8 mouse cellular contexts compared by ENCODE assay signal in genomic region chr4:130664414-130665029, GRCm38 (mm10). TPM values are rescaled to one million over a fixed set of nuclear protein-coding genes. Genes with fewer than 3 reads are reported as not detected.
A peak's percentile ranks its signal among the peaks of the same experiment; 100 is the strongest.
DNase-seq lines count a peak whose midpoint lies in the region; ATAC-seq and TF ChIP-seq lines count a peak whose summit lies in the region.

No protein-coding gene starts in this region.

- H3K36me3 ChIP-seq in embryonic facial prominence, embryonic 15.5 days, result 0 out of 2 replicates have a peak, but pooled peaks cover 4% of the 10 kb centered on the region
- H3K36me3 ChIP-seq in intestine, embryonic 15.5 days, result no peaks in the 10 kb centered on the region
- peaks cover 5% of the 10 kb centered on the region; the same call in 1 of the 2 replicates for H3K36me3 ChIP-seq in neural tube, embryonic 13.5 days

- no peak for DNase-seq in lung, adult 2 months
- no peak for DNase-seq in lung, postnatal 4 days
- no peak for DNase-seq in adrenal gland, adult (ENCODE audit: inconsistent age in 2 of 2, low spot score in 1 of 2)
- DNase-seq in adrenal gland, postnatal 4 days (ENCODE audit: low spot score in 2 of 2), result no peak
- no peak for DNase-seq in frontal cortex, postnatal 10 days (ENCODE audit: low spot score in 2 of 2)

- peak overlapping the region; percentile 97; the same call in 1 of the 2 replicates for H3K27ac ChIP-seq in embryonic facial prominence, embryonic 15.5 days (replicated peaks)
- peak overlapping the region; percentile 97 for H3K27ac ChIP-seq in intestine, embryonic 15.5 days
- peak overlapping the region; percentile 98 for H3K27ac ChIP-seq in neural tube, embryonic 13.5 days (replicated peaks)

- 2% methylated on average over 7 of the region's 7 CpGs for WGBS in lung, adult 2 months
- WGBS in embryonic facial prominence, embryonic 15.5 days, result 3% methylated on average over 7 of the region's 7 CpGs
- 1% methylated on average over 7 of the region's 7 CpGs for whole genome bisulfite sequencing in intestine, embryonic 15.5 days
- WGBS in neural tube, embryonic 13.5 days, result 7% methylated on average over 7 of the region's 7 CpGs

- H3K4me3 ChIP-seq in lung, adult 2 months (replicated peaks; ENCODE audit: extremely low read depth, low read depth, low read length), result peak overlapping the region; percentile 69
- H3K4me3 ChIP-seq in embryonic facial prominence, embryonic 15.5 days (replicated peaks), result peak overlapping the region; percentile 91
- H3K4me3 ChIP-seq in intestine, embryonic 15.5 days (replicated peaks), result peak overlapping the region; percentile 88
- peak overlapping the region; percentile 97 for H3K4me3 ChIP-seq in neural tube, embryonic 13.5 days

- H3K4me2 ChIP-seq in embryonic facial prominence, embryonic 15.5 days (replicated peaks), result peak overlapping the region; percentile 59
- H3K4me2 ChIP-seq in intestine, embryonic 15.5 days (replicated peaks), result peak overlapping the region; percentile 72
- peak overlapping the region; percentile 87 for H3K4me2 ChIP-seq in neural tube, embryonic 13.5 days

- peaks cover 13% of the 10 kb centered on the region for H3K4me1 ChIP-seq in lung, adult 2 months (ENCODE audit: control insufficient read depth, insufficient read depth, low read length)
- H3K4me1 ChIP-seq in embryonic facial prominence, embryonic 15.5 days, result peaks cover 22% of the 10 kb centered on the region
- peaks cover 11% of the 10 kb centered on the region; the same call in 1 of the 2 replicates for H3K4me1 ChIP-seq in intestine, embryonic 15.5 days (replicated peaks)
- H3K4me1 ChIP-seq in neural tube, embryonic 13.5 days (replicated peaks), result peaks cover 50% of the 10 kb centered on the region

- no peaks in the 10 kb centered on the region for H3K27me3 ChIP-seq in embryonic facial prominence, embryonic 15.5 days
- H3K27me3 ChIP-seq in intestine, embryonic 15.5 days (replicated peaks), result no peaks in the 10 kb centered on the region
- no peaks in the 10 kb centered on the region for H3K27me3 ChIP-seq in neural tube, embryonic 13.5 days

- no peak for ATAC-seq in embryonic facial prominence, embryonic 15.5 days (ENCODE audit: insufficient number of reproducible peaks, low FRiP score, low TSS enrichment, low read depth)
- no peak for ATAC-seq in intestine, embryonic 15.5 days
- ATAC-seq in neural tube, embryonic 13.5 days (ENCODE audit: low read depth), result no peak

- H3K9ac ChIP-seq in embryonic facial prominence, embryonic 15.5 days, result peak overlapping the region; percentile 95
- peak overlapping the region; percentile 97 for H3K9ac ChIP-seq in intestine, embryonic 15.5 days
- peak overlapping the region; percentile 98 for H3K9ac ChIP-seq in neural tube, embryonic 13.5 days

- no peak for TF ChIP-seq POLR2A in lung, adult 2 months (IDR thresholded peaks at IDR 0.05; ENCODE audit: borderline replicate concordance, extremely low read depth, low read depth, low read length)

- no peak for TF ChIP-seq CTCF in lung, adult 2 months (IDR thresholded peaks at IDR 0.05; ENCODE audit: insufficient read depth, low read length)

- no peaks in the 10 kb centered on the region for H3K9me3 ChIP-seq in embryonic facial prominence, embryonic 15.5 days (replicated peaks)
- no peaks in the 10 kb centered on the region for H3K9me3 ChIP-seq in intestine, embryonic 15.5 days
- no peaks in the 10 kb centered on the region for H3K9me3 ChIP-seq in neural tube, embryonic 13.5 days

RNA-seq across cellular contexts. Expression of gene Pum1, which starts 1.4 kb away (rescaled TPM):
- 54.7 and 57.0 TPM in 2 replicates for polyA plus RNA-seq in lung, adult 2 months (2012; rRNA removed)
- polyA plus RNA-seq in embryonic facial prominence, embryonic 15.5 days (2015; fragmentation: Nextera tagmentation; extraction: Ambion mirVana), result 78.2 and 81.2 TPM in 2 replicates
- 67.2 and 71.0 TPM in 2 replicates for polyA plus RNA-seq in intestine, embryonic 15.5 days (2015; fragmentation: Nextera tagmentation; extraction: Ambion mirVana)
- polyA plus RNA-seq in neural tube, embryonic 13.5 days (2015; fragmentation: Nextera tagmentation; extraction: Ambion mirVana), result 86.3 and 100 TPM in 2 replicates
- 100 to 1,000 TPM in 1 of 2 experiments, 10 to 100 TPM in 1; 98.7 to 109 TPM for total RNA-seq in adrenal gland, postnatal 4 days (2021)
